ENCODE assay signal across 19 mouse cellular contexts in the genomic region with DNA sequence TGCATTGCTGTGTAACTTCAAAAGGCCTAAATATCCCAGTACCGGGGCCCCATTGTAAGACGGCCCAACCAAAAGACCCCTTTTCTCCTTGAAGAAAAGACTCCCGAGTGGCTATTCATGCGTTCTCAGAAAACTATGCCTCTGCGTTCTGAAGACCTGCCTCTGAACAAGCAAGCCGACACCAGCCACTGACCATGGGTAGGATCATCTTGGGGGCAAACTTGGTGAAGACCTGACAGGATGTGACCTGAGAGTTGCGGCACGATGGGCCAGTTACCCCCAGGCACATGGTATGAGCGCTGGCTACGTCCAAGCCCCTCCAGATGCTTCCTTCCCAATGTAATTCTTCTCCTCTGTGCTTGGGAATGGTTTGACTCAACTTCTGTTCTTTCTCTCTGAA.
A peak's percentile ranks its signal among the peaks of the same experiment; 100 is the strongest.
DNase-seq lines count a peak whose midpoint lies in the region; ATAC-seq and TF ChIP-seq lines count a peak whose summit lies in the region.
"Had no signal": no experiment of that assay in that cellular context is flagged by ENCODE, and none has a peak within 500 bp of the region (broad histone marks: within the 10 kb centered on the region; RNA-seq: fewer than 3 reads in every experiment).

No protein-coding gene starts in this region.

- H3K4me3 ChIP-seq in forebrain, embryonic 13.5 days: no peak overlapping the region
- no peak overlapping the region for H3K4me3 ChIP-seq in forebrain, embryonic 16.5 days (replicated peaks; ENCODE audit: low read length)
- H3K4me3 ChIP-seq in hindbrain, embryonic 11.5 days (ENCODE audit: low read depth, low read length): no peak overlapping the region
- no peak overlapping the region for H3K4me3 ChIP-seq in hindbrain, postnatal 0 days (ENCODE audit: low read length)
- no peak overlapping the region for H3K4me3 ChIP-seq in neural tube, embryonic 11.5 days (ENCODE audit: low read depth, low read length)
- H3K4me3 ChIP-seq: embryonic facial prominence, embryonic 13.5 days; heart, adult 2 months; heart, embryonic 13.5 days; hindbrain, embryonic 15.5 days had no signal

- no peaks in the 10 kb centered on the region for H3K27me3 ChIP-seq in forebrain, embryonic 13.5 days
- no peaks in the 10 kb centered on the region for H3K27me3 ChIP-seq in forebrain, embryonic 16.5 days (replicated peaks; ENCODE audit: control insufficient read depth, insufficient read depth, low read length)
- H3K27me3 ChIP-seq in hindbrain, embryonic 11.5 days (ENCODE audit: control insufficient read depth, insufficient read depth, low read length): no peaks in the 10 kb centered on the region
- H3K27me3 ChIP-seq in hindbrain, postnatal 0 days (ENCODE audit: insufficient read depth, low read length): no peaks in the 10 kb centered on the region
- H3K27me3 ChIP-seq in neural tube, embryonic 11.5 days (ENCODE audit: control insufficient read depth, insufficient read depth, low read length): no peaks in the 10 kb centered on the region
- H3K27me3 ChIP-seq: embryonic facial prominence, embryonic 13.5 days; heart, embryonic 13.5 days; hindbrain, embryonic 15.5 days had no signal

- peaks cover 9% of the 10 kb centered on the region for H3K4me1 ChIP-seq in forebrain, embryonic 13.5 days
- H3K4me1 ChIP-seq in forebrain, embryonic 16.5 days (replicated peaks; ENCODE audit: control insufficient read depth, insufficient read depth, low read length): no peaks in the 10 kb centered on the region
- H3K4me1 ChIP-seq in hindbrain, embryonic 11.5 days (replicated peaks; ENCODE audit: control insufficient read depth, insufficient read depth, low read length): no peaks in the 10 kb centered on the region
- H3K4me1 ChIP-seq in hindbrain, postnatal 0 days (ENCODE audit: insufficient read depth, low read length): no peaks in the 10 kb centered on the region
- H3K4me1 ChIP-seq in neural tube, embryonic 11.5 days (ENCODE audit: control insufficient read depth, insufficient read depth, low read length): no peaks in the 10 kb centered on the region
- H3K4me1 ChIP-seq: embryonic facial prominence, embryonic 13.5 days; heart, embryonic 13.5 days had no signal

- no peaks in the 10 kb centered on the region for H3K36me3 ChIP-seq in forebrain, embryonic 13.5 days (ENCODE audit: poor library complexity, severe bottlenecking)
- H3K36me3 ChIP-seq in forebrain, embryonic 16.5 days (ENCODE audit: control insufficient read depth, insufficient read depth): no peaks in the 10 kb centered on the region
- no peaks in the 10 kb centered on the region for H3K36me3 ChIP-seq in hindbrain, embryonic 11.5 days (ENCODE audit: control insufficient read depth, insufficient read depth, low read length)
- H3K36me3 ChIP-seq in hindbrain, postnatal 0 days (ENCODE audit: insufficient read depth, low read length): no peaks in the 10 kb centered on the region
- H3K36me3 ChIP-seq in neural tube, embryonic 11.5 days (ENCODE audit: control insufficient read depth, insufficient read depth, low read length): no peaks in the 10 kb centered on the region
- H3K36me3 ChIP-seq: embryonic facial prominence, embryonic 13.5 days; heart, embryonic 13.5 days; hindbrain, embryonic 15.5 days had no signal

- no peak overlapping the region for H3K27ac ChIP-seq in forebrain, embryonic 13.5 days
- no peak overlapping the region for H3K27ac ChIP-seq in forebrain, embryonic 16.5 days (ENCODE audit: low read length)
- no peak overlapping the region for H3K27ac ChIP-seq in hindbrain, embryonic 11.5 days (ENCODE audit: low read depth, low read length)
- H3K27ac ChIP-seq in hindbrain, postnatal 0 days: no peak overlapping the region
- no peak overlapping the region for H3K27ac ChIP-seq in neural tube, embryonic 11.5 days (ENCODE audit: low read depth, low read length)
- H3K27ac ChIP-seq: embryonic facial prominence, embryonic 13.5 days; heart, adult 2 months; heart, embryonic 13.5 days; hindbrain, embryonic 15.5 days had no signal

- no peak overlapping the region for H3K9ac ChIP-seq in forebrain, embryonic 13.5 days
- no peak overlapping the region for H3K9ac ChIP-seq in forebrain, embryonic 16.5 days (replicated peaks; ENCODE audit: low read depth, low read length)
- no peak overlapping the region for H3K9ac ChIP-seq in hindbrain, embryonic 11.5 days (ENCODE audit: low read depth, low read length)
- no peak overlapping the region for H3K9ac ChIP-seq in hindbrain, postnatal 0 days (replicated peaks; ENCODE audit: low read length)
- H3K9ac ChIP-seq in neural tube, embryonic 11.5 days (ENCODE audit: low read length): no peak overlapping the region
- H3K9ac ChIP-seq: embryonic facial prominence, embryonic 13.5 days; heart, embryonic 13.5 days; hindbrain, embryonic 15.5 days had no signal

- no peaks in the 10 kb centered on the region for H3K9me3 ChIP-seq in forebrain, embryonic 13.5 days (replicated peaks)
- no peaks in the 10 kb centered on the region for H3K9me3 ChIP-seq in forebrain, embryonic 16.5 days (ENCODE audit: control insufficient read depth, low read length)
- no peaks in the 10 kb centered on the region for H3K9me3 ChIP-seq in hindbrain, embryonic 11.5 days (ENCODE audit: control insufficient read depth, low read length)
- no peaks in the 10 kb centered on the region for H3K9me3 ChIP-seq in hindbrain, postnatal 0 days (ENCODE audit: low read length)
- no peaks in the 10 kb centered on the region for H3K9me3 ChIP-seq in neural tube, embryonic 11.5 days (ENCODE audit: control insufficient read depth, low read length)
- H3K9me3 ChIP-seq: embryonic facial prominence, embryonic 13.5 days; heart, embryonic 13.5 days; hindbrain, embryonic 15.5 days had no signal

- WGBS in forebrain, embryonic 13.5 days: 21% methylated on average over 10 of the region's 10 CpGs
- 30% methylated on average over 10 of the region's 10 CpGs for WGBS in forebrain, embryonic 16.5 days
- WGBS in hindbrain, embryonic 11.5 days: 33% methylated on average over 10 of the region's 10 CpGs
- WGBS in hindbrain, postnatal 0 days: 34% methylated on average over 10 of the region's 10 CpGs
- 51% methylated on average over 10 of the region's 10 CpGs for WGBS in neural tube, embryonic 11.5 days

- no peak for ATAC-seq in forebrain, embryonic 13.5 days
- no peak for ATAC-seq in forebrain, embryonic 16.5 days
- ATAC-seq in hindbrain, embryonic 11.5 days (ENCODE audit: low FRiP score): no peak
- no peak for ATAC-seq in hindbrain, postnatal 0 days
- peak; percentile 32; the same call in 1 of the 2 replicates for ATAC-seq in neural tube, embryonic 11.5 days (ENCODE audit: insufficient read depth, low FRiP score, low TSS enrichment)
- ATAC-seq: inflammation-experienced regulatory T-cells, adult 6 months; intestine, postnatal 0 days had no signal

- DNase-seq in hindbrain, embryonic 11.5 days (ENCODE audit: low spot score): peak; percentile 7
- no peak for DNase-seq in hindbrain, postnatal 0 days (ENCODE audit: low spot score)
- DNase-seq in neural tube, embryonic 11.5 days (ENCODE audit: low spot score): no peak
- DNase-seq in neural tube, embryonic 10.5 days (ENCODE audit: extremely low spot score, low spot score): no peak
- DNase-seq: adrenal gland, adult 2 months; adrenal gland, postnatal 25 days; cerebellum, adult 18-20 months; cerebellum, adult 9-11 months; cerebellum, postnatal 36 days; gastrocnemius, postnatal 10 days; heart, postnatal 4 days had no signal

- TF ChIP-seq CTCF in hindbrain, postnatal 0 days (IDR thresholded peaks at IDR 0.05; ENCODE audit: low read depth): no peak

- peak overlapping the region; percentile 1; the same call in 1 of the 2 replicates for H3K4me2 ChIP-seq in forebrain, embryonic 13.5 days
- no peak overlapping the region for H3K4me2 ChIP-seq in forebrain, embryonic 16.5 days (ENCODE audit: low read length)
- H3K4me2 ChIP-seq in hindbrain, embryonic 11.5 days (replicated peaks; ENCODE audit: low read depth, low read length): no peak overlapping the region
- no peak overlapping the region for H3K4me2 ChIP-seq in hindbrain, postnatal 0 days (ENCODE audit: low read depth, low read length)
- no peak overlapping the region for H3K4me2 ChIP-seq in neural tube, embryonic 11.5 days (ENCODE audit: low read depth)
- H3K4me2 ChIP-seq: embryonic facial prominence, embryonic 13.5 days; heart, embryonic 13.5 days; hindbrain, embryonic 15.5 days had no signal
